Mouse (Mus musculus): ENCODE results near the gene Tsr3. TPM values are rescaled to one million over a fixed set of nuclear protein-coding genes. Genes with fewer than 3 reads are reported as not detected.

The Tsr3 gene
- polyA plus RNA-seq, 1 experiment from 2014 or later: 63.1 TPM

DNA sequence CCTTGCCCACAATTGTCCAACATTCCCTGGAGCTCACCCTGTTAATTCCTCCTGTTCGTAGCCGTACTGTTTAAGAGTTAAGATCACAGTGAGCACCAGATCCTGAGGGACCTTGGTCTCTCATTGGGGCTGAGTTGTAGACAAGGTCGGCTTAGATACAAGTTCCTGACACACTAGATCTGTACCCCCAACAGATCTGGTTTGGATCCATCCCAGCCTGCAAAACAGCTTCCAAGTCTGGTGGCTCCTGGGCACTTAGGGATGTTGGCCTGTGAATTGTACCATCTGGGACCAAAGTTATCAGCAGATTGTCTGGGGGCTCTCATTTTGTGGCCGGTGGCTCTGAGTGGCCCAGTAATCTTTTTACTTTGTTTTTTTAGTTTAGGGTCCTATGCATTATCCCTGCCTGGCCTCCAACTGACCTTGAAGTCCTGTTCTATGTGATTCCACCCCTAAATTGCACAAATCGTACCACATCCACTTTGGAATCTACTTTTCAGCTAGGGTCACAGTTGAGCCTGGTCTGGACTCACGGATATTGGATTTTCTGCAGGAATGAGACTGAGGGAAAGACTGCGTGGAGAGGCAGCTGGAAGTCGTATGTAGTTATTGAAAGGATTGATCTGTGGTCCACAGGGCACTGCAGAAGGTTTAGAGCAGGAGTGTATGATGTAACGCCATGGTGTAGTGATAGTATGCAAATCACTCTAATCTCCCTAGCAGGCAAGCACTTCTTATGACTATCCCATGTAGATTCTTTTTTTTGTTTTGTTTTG is 34.8 kb downstream of the Tsr3 start, which contains the start of gene Ube2i:
Gene Ube2i, minus strand, starts transcription at position 52 of the 776 bp plus-strand sequence.
- no peak for ATAC-seq
- Histone ChIP-seq H3K4me2 (replicated peaks) (peak within 1 kb of the TSS; percentile 47), H3K4me1 (replicated peaks) (peaks cover 34% of the 10 kb centered on the region), H3K27ac (peak within 1 kb of the TSS; percentile 99), H3K36me3 (peaks cover 2% of the 10 kb centered on the region), H3K27me3 (0 out of 2 replicates have a peak, but pooled peaks cover 5% of the 10 kb centered on the region), H3K9ac (replicated peaks) (peak within 1 kb of the TSS; percentile 99), H3K9me3 (no peaks in the 10 kb centered on the region), H3K4me3 (replicated peaks) (peak within 1 kb of the TSS; percentile 86)
- 80% methylated on average over 9 of the region's 9 CpGs for WGBS

DNA sequence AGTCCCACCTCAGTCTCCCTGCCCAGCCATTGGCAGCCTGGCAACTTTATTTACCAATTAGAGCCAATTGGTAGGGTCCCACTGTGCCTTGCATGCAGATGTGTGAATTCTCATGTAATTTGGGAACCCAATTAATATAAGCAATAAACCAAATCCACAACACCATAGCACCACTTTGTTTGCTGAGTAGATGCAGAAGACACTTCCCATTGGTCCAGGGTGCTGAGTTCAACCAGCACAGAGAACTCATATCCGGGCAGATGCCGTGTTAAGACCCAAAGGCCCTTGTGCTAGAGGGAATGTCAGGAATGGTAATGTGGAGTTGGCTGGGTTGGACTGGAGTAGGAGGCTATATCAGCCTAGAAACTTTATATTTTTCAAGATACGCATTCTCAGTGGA is 35.9 kb downstream of the Tsr3 start:
- WGBS: 94% methylated on average over 3 of the region's 3 CpGs
- Histone ChIP-seq H3K4me3 (replicated peaks) (no peak overlapping the region), H3K36me3 (no peaks in the 10 kb centered on the region), H3K4me2 (replicated peaks) (no peak overlapping the region), H3K9ac (replicated peaks) (no peak overlapping the region), H3K4me1 (replicated peaks) (peaks cover 23% of the 10 kb centered on the region), H3K27me3 (peaks cover 9% of the 10 kb centered on the region; the same call in 1 of the 2 replicates), H3K27ac (no peak overlapping the region), H3K9me3 (no peaks in the 10 kb centered on the region)
- ATAC-seq: no peak

DNA sequence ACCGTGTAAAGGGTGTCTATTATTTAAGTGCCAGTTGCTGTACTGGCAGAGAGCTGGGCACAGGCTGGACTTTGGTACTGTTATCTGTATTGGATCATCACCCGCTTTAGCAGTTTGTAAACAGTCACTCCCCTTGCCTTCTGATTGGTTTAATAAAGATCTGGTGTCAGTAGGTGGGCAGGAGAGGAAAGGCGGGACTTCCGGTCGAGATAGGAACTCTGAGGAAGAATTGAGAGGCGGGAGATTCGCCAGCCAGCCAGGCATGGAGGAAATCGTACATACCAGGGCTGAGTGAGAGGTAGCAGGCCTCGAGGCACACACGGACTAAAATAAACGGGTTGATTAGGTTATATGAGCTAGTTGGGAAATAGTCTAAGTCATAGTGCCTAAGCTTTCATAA is 42.2 kb downstream of the Tsr3 start:
- no peaks in the 10 kb centered on the region for H3K9me3 ChIP-seq
- WGBS: 51% methylated on average over 11 of the region's 11 CpGs
- H3K36me3 ChIP-seq: no peaks in the 10 kb centered on the region
- ATAC-seq: no peak
- H3K9ac ChIP-seq (replicated peaks): no peak overlapping the region
- no peak overlapping the region for H3K4me3 ChIP-seq (replicated peaks)
- no peak overlapping the region for H3K4me2 ChIP-seq (replicated peaks)
- peaks cover 9% of the 10 kb centered on the region; the same call in 1 of the 2 replicates for H3K27me3 ChIP-seq
- H3K27ac ChIP-seq: no peak overlapping the region
- H3K4me1 ChIP-seq (replicated peaks): no peaks in the 10 kb centered on the region

DNA sequence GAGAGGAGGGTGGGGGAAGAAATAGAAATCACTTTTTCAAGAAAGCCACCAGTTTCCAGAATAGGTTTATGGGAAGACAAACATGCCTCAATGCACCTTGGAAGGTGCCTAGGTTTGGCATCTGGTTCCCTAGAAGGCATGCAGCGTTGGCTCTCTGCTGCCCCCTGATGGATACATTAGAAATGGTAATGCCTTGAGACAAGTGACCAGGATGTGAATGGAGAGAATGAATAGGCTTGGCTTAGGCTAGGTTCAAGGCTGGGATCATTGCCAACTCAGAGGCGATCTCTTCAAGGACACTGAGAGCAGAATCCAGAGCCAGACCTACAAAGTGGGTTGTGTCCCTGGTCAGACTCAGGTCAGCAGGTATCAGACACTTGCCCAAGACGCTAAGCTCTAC is 45.1 kb downstream of the Tsr3 start:
- ATAC-seq: no peak; the same call in 1 of the 2 replicates
- H3K4me1 ChIP-seq (replicated peaks): no peaks in the 10 kb centered on the region
- 17% methylated on average over 3 of the region's 3 CpGs for WGBS
- H3K9ac ChIP-seq (replicated peaks): no peak overlapping the region
- H3K4me3 ChIP-seq (replicated peaks): no peak overlapping the region
- no peaks in the 10 kb centered on the region for H3K9me3 ChIP-seq
- no peak overlapping the region for H3K27ac ChIP-seq
- H3K36me3 ChIP-seq: no peaks in the 10 kb centered on the region
- peaks cover 4% of the 10 kb centered on the region; the same call in 1 of the 2 replicates for H3K27me3 ChIP-seq
- no peak overlapping the region for H3K4me2 ChIP-seq (replicated peaks)

DNA sequence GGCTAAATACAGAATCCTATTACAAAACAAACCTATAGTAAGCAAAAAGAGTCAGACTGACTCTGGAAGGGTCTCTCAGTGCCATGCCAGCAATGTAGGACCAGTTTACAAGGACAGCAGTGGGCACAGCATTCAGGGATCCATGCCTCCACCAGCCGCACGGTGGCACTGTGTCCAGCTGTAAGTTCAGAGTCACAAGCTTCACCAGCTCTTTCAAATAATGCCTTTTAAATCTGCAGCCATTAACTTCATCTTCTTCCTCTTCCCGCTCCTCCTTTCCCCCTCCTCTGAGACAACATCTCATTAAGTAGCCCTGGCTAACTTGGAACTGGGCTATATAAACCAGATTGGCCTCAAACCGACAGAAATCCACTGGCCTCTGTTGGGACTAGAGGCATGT is 48.9 kb downstream of the Tsr3 start:
- no peak overlapping the region for H3K4me2 ChIP-seq (replicated peaks)
- H3K36me3 ChIP-seq: no peaks in the 10 kb centered on the region
- WGBS: 26% methylated on average over 4 of the region's 4 CpGs
- H3K9me3 ChIP-seq: no peaks in the 10 kb centered on the region
- ATAC-seq: no peak
- no peak overlapping the region for H3K9ac ChIP-seq (replicated peaks)
- no peak overlapping the region for H3K4me3 ChIP-seq (replicated peaks)
- no peak overlapping the region for H3K27ac ChIP-seq
- no peaks in the 10 kb centered on the region for H3K4me1 ChIP-seq (replicated peaks)
- H3K27me3 ChIP-seq: no peaks in the 10 kb centered on the region

DNA sequence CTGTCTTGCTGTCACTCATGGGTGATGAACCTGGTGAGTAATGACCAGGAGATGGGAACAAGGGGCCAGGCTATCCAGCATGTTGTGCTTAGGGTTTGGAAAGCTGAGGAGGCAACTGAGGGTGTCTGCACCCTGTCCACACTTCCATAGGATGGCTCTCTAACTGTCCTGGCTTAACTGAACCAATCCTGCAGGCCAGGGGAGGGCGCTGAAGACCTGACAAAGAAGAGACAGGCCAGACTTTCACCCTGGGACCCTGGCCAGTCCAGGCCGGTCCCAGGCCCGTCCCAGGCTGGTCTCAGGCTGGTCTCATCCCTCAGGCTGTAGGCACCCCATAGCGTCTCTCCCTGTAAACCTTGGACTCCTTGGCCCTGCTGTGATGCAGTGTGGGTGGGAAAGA is 50.4 kb downstream of the Tsr3 start:
- no peak overlapping the region for H3K4me3 ChIP-seq (replicated peaks)
- H3K4me1 ChIP-seq (replicated peaks): no peaks in the 10 kb centered on the region
- ATAC-seq: no peak
- no peak overlapping the region for H3K27ac ChIP-seq
- WGBS: 29% methylated on average over 4 of the region's 4 CpGs
- H3K9me3 ChIP-seq: no peaks in the 10 kb centered on the region
- H3K9ac ChIP-seq (replicated peaks): no peak overlapping the region
- H3K4me2 ChIP-seq (replicated peaks): no peak overlapping the region
- no peaks in the 10 kb centered on the region for H3K27me3 ChIP-seq
- H3K36me3 ChIP-seq: no peaks in the 10 kb centered on the region

Small RNA genes within 50 kb of the gene (microRNA-seq; reads per million reads assigned to microRNA genes)
- gene Mir3547: 3.9 reads per million, percentile 16 among the genes with 10 or more reads in this experiment

Other genes starting within 250 kb of the Tsr3 start
- gene Cramp1l, start 224.4 kb upstream of the Tsr3 start, polyA plus RNA-seq (2015; fragmentation: Nextera tagmentation; extraction: Ambion mirVana): 7.0 and 8.2 TPM in 2 replicates
- gene Ift140, start 224.1 kb upstream of the Tsr3 start, polyA plus RNA-seq (2015; fragmentation: Nextera tagmentation; extraction: Ambion mirVana): 19.1 and 19.8 TPM in 2 replicates
- 9.4 and 10.8 TPM in 2 replicates for gene Tmem204, start 156.6 kb upstream of the Tsr3 start, polyA plus RNA-seq (2015; fragmentation: Nextera tagmentation; extraction: Ambion mirVana)
- 45.3 and 48.0 TPM in 2 replicates for gene Telo2, start 124.2 kb upstream of the Tsr3 start, polyA plus RNA-seq (2015; fragmentation: Nextera tagmentation; extraction: Ambion mirVana)
- not detected in 2 replicates for gene Ptx4, start 119.4 kb upstream of the Tsr3 start, polyA plus RNA-seq (2015; fragmentation: Nextera tagmentation; extraction: Ambion mirVana)
- 29.1 and 29.7 TPM in 2 replicates for gene Clcn7, start 106.8 kb upstream of the Tsr3 start, polyA plus RNA-seq (2015; fragmentation: Nextera tagmentation; extraction: Ambion mirVana)
- not detected in 2 replicates for gene Ccdc154, start 77.7 kb upstream of the Tsr3 start, polyA plus RNA-seq (2015; fragmentation: Nextera tagmentation; extraction: Ambion mirVana)
- gene Gm38655, start 64.7 kb upstream of the Tsr3 start, polyA plus RNA-seq (2015; fragmentation: Nextera tagmentation; extraction: Ambion mirVana): not detected in 2 replicates
- gene BC003965, start 55.6 kb upstream of the Tsr3 start, polyA plus RNA-seq (2015; fragmentation: Nextera tagmentation; extraction: Ambion mirVana): 36.1 and 37.1 TPM in 2 replicates
- gene Unkl, start 51.8 kb upstream of the Tsr3 start, polyA plus RNA-seq (2015; fragmentation: Nextera tagmentation; extraction: Ambion mirVana): 13.0 and 13.4 TPM in 2 replicates
- gene Gnptg, start within 50 bp of the Tsr3 start, polyA plus RNA-seq (2015; fragmentation: Nextera tagmentation; extraction: Ambion mirVana): 86.0 and 90.4 TPM in 2 replicates
- 8.7 and 9.2 TPM in 2 replicates for gene Baiap3, start 16.2 kb downstream of the Tsr3 start, polyA plus RNA-seq (2015; fragmentation: Nextera tagmentation; extraction: Ambion mirVana)
- gene Ube2i, start 34.5 kb downstream of the Tsr3 start, polyA plus RNA-seq (2015; fragmentation: Nextera tagmentation; extraction: Ambion mirVana): 672 and 679 TPM in 2 replicates
- not detected in 2 replicates for gene Prss34, start 58.2 kb downstream of the Tsr3 start, polyA plus RNA-seq (2015; fragmentation: Nextera tagmentation; extraction: Ambion mirVana)
- gene Prss28, start 68.5 kb downstream of the Tsr3 start, polyA plus RNA-seq (2015; fragmentation: Nextera tagmentation; extraction: Ambion mirVana): not detected in 2 replicates
- gene Prss29, start 78.5 kb downstream of the Tsr3 start, polyA plus RNA-seq (2015; fragmentation: Nextera tagmentation; extraction: Ambion mirVana): not detected in 2 replicates
- not detected in 2 replicates for gene Tpsab1, start 105.4 kb downstream of the Tsr3 start, polyA plus RNA-seq (2015; fragmentation: Nextera tagmentation; extraction: Ambion mirVana)
- not detected in 2 replicates for gene Tpsb2, start 126.1 kb downstream of the Tsr3 start, polyA plus RNA-seq (2015; fragmentation: Nextera tagmentation; extraction: Ambion mirVana)
- 1.1 TPM in 1 of 2 replicates, not detected in the other for gene Tpsg1, start 129.1 kb downstream of the Tsr3 start, polyA plus RNA-seq (2015; fragmentation: Nextera tagmentation; extraction: Ambion mirVana)
- gene Cacna1h, start 193.6 kb downstream of the Tsr3 start, polyA plus RNA-seq (2015; fragmentation: Nextera tagmentation; extraction: Ambion mirVana): 8.6 and 11.5 TPM in 2 replicates
- 0.50 and 0.81 TPM in 2 replicates for gene Tekt4, start 214.4 kb downstream of the Tsr3 start, polyA plus RNA-seq (2015; fragmentation: Nextera tagmentation; extraction: Ambion mirVana)

Data from midbrain, embryonic 13.5 days (tissue).